Mouse (Mus musculus): ENCODE results near the gene Itgae. TPM values are rescaled to one million over a fixed set of nuclear protein-coding genes. Genes with fewer than 3 reads are reported as not detected.

Gene Itgae
- polyA plus RNA-seq, 1 experiment from 2014 or later = 0.14 TPM

- no peak for DNase-seq (ENCODE audit: low spot score)
- Histone ChIP-seq H3K9ac (ENCODE audit: low read depth, low read length) (no peak overlapping the region), H3K9me3 (replicated peaks; ENCODE audit: low read length) (no peaks in the 10 kb centered on the region), H3K36me3 (ENCODE audit: insufficient read depth, low read length) (no peaks in the 10 kb centered on the region), H3K27ac (no peak overlapping the region), H3K4me1 (replicated peaks; ENCODE audit: insufficient read depth, low read length) (no peaks in the 10 kb centered on the region), H3K4me3 (replicated peaks; ENCODE audit: low read depth, low read length) (no peak overlapping the region), H3K4me2 (ENCODE audit: low read length) (no peak overlapping the region), H3K27me3 (ENCODE audit: insufficient read depth, low read length) (0 out of 2 replicates have a peak, but pooled peaks cover 3% of the 10 kb centered on the region)
- ATAC-seq (replicated peaks; ENCODE audit: low FRiP score, low read depth) = no peak
- 68% methylated on average over 6 of the region's 6 CpGs for WGBS
- no peak for TF ChIP-seq CTCF (IDR thresholded peaks at IDR 0.05; ENCODE audit: low read depth)
Measured at GRCm38 (mm10) chr11:73155071-73155470, 64.7 kb downstream of the Itgae start.

DNA sequence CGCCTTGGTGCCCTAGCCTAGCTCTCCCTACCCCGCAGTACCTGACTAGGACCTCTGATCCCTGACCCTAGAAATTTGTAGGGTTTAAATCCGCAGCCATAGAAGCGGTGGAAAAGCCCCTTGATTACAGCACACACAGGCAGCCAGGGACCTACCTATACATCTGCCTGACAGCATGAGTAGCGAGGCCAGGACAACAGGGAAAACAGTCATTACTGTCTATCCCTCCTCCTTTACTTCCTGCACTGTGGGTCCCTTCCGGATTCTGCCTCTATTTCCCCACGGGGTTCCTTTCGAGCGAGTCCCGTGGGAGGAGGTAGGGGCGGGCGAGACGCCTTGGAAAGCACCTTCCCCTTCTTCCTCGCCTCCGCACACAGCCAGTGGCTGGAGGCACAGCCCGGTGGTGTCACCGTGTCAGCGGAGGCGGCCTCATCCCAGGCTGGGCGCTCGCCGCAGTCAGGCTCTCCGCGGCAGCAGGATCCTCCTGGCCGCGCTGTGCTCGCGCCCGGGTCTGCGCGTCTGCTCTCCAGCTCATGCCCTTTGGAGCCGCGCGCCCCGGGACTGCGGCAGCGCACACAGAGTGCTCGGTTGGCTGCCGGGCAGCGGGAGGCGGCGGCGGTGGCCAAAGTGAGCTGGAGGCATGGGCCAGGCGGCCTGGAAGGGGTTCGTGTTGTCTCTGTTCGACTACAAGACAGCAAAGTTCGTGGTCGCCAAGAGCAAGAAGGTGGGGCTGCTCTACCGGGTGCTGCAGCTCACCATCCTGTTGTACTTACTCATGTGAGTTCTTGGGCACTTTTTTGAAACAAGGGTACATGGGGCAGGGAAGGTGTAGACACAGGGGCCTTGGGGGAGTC is 69.8 kb downstream of the Itgae start, which contains the start of gene P2rx5:
P2rx5 (plus strand) TSS at position 465 of the 854 bp plus-strand sequence.
- H3K9me3 ChIP-seq (replicated peaks; ENCODE audit: low read length) = no peaks in the 10 kb centered on the region
- H3K4me1 ChIP-seq (replicated peaks; ENCODE audit: insufficient read depth, low read length) = no peaks in the 10 kb centered on the region
- peak within 1 kb of the TSS; percentile 38; the same call in 1 of the 2 replicates for H3K9ac ChIP-seq (ENCODE audit: low read depth, low read length)
- 3% methylated on average over 49 of the region's 49 CpGs for WGBS
- DNase-seq (ENCODE audit: low spot score) (peak; percentile 61), ATAC-seq (replicated peaks; ENCODE audit: low FRiP score, low read depth) (peak; percentile 81)
- peak within 1 kb of the TSS; percentile 35 for H3K4me3 ChIP-seq (replicated peaks; ENCODE audit: low read depth, low read length)
- H3K36me3 ChIP-seq (ENCODE audit: insufficient read depth, low read length) = no peaks in the 10 kb centered on the region
- H3K27me3 ChIP-seq (ENCODE audit: insufficient read depth, low read length) = peaks cover 8% of the 10 kb centered on the region; the same call in 1 of the 2 replicates
- H3K4me2 ChIP-seq (ENCODE audit: low read length) = peak within 1 kb of the TSS; percentile 85
- no peak within 1 kb of the TSS for H3K27ac ChIP-seq
- no peak for TF ChIP-seq CTCF (IDR thresholded peaks at IDR 0.05; ENCODE audit: low read depth)

- peak overlapping the region; percentile 35 for H3K4me3 ChIP-seq (replicated peaks; ENCODE audit: low read depth, low read length)
- TF ChIP-seq CTCF (IDR thresholded peaks at IDR 0.05; ENCODE audit: low read depth) = peak; percentile 42; the same call in 1 of the 2 replicates
- 16% methylated on average over 6 of the region's 6 CpGs for WGBS
- ATAC-seq (replicated peaks; ENCODE audit: low FRiP score, low read depth) (0 out of 2 replicates have a peak, but pooled peaks have one; percentile 31), DNase-seq (ENCODE audit: low spot score) (peak; percentile 49)
- H3K9me3 ChIP-seq (replicated peaks; ENCODE audit: low read length) = no peaks in the 10 kb centered on the region
- no peak overlapping the region for H3K27ac ChIP-seq
- H3K27me3 ChIP-seq (ENCODE audit: insufficient read depth, low read length) = peaks cover 8% of the 10 kb centered on the region; the same call in 1 of the 2 replicates
- no peaks in the 10 kb centered on the region for H3K36me3 ChIP-seq (ENCODE audit: insufficient read depth, low read length)
- H3K9ac ChIP-seq (ENCODE audit: low read depth, low read length) = peak overlapping the region; percentile 38; the same call in 1 of the 2 replicates
- peak overlapping the region; percentile 85 for H3K4me2 ChIP-seq (ENCODE audit: low read length)
- no peaks in the 10 kb centered on the region for H3K4me1 ChIP-seq (replicated peaks; ENCODE audit: insufficient read depth, low read length)
Measured at GRCm38 (mm10) chr11:73160811-73161200, 70.4 kb downstream of the Itgae start.

DNA sequence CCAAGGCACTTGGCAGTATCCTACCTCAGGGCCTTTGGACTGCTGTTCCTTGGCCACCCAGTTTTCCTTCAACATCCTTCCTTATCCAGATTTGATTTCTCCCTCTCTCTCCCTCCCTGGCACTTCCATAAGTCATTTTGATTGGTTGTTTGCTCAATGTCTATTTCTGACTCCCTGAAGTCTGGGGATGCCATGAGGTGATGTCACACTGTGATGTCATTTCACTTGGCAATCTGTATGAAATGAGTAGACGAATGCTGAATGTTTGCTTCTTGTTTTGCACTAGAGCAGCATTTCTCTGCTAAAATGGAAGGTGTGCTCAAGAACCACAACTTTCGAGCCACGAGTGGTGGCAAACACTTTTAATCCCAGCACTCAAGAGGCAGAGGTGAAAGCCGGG is 71.2 kb downstream of the Itgae start:
- Histone ChIP-seq H3K4me3 (replicated peaks; ENCODE audit: low read depth, low read length) (no peak overlapping the region), H3K9ac (ENCODE audit: low read depth, low read length) (no peak overlapping the region), H3K36me3 (ENCODE audit: insufficient read depth, low read length) (no peaks in the 10 kb centered on the region), H3K27ac (no peak overlapping the region), H3K4me2 (ENCODE audit: low read length) (no peak overlapping the region), H3K27me3 (ENCODE audit: insufficient read depth, low read length) (peaks cover 8% of the 10 kb centered on the region; the same call in 1 of the 2 replicates), H3K9me3 (replicated peaks; ENCODE audit: low read length) (no peaks in the 10 kb centered on the region), H3K4me1 (replicated peaks; ENCODE audit: insufficient read depth, low read length) (no peaks in the 10 kb centered on the region)
- no peak for TF ChIP-seq CTCF (IDR thresholded peaks at IDR 0.05; ENCODE audit: low read depth)
- DNase-seq (ENCODE audit: low spot score) = no peak
- ATAC-seq (replicated peaks; ENCODE audit: low FRiP score, low read depth) = no peak
- 87% methylated on average over 4 of the region's 4 CpGs for WGBS

GRCm38 (mm10) chr11:73162284-73162683 is 71.9 kb downstream of the Itgae start:
- Histone ChIP-seq H3K36me3 (ENCODE audit: insufficient read depth, low read length) (no peaks in the 10 kb centered on the region), H3K27me3 (ENCODE audit: insufficient read depth, low read length) (peaks cover 8% of the 10 kb centered on the region; the same call in 1 of the 2 replicates), H3K9ac (ENCODE audit: low read depth, low read length) (no peak overlapping the region), H3K4me1 (replicated peaks; ENCODE audit: insufficient read depth, low read length) (no peaks in the 10 kb centered on the region), H3K27ac (no peak overlapping the region), H3K4me2 (ENCODE audit: low read length) (no peak overlapping the region), H3K9me3 (replicated peaks; ENCODE audit: low read length) (no peaks in the 10 kb centered on the region), H3K4me3 (replicated peaks; ENCODE audit: low read depth, low read length) (no peak overlapping the region)
- ATAC-seq (replicated peaks; ENCODE audit: low FRiP score, low read depth) (no peak), DNase-seq (ENCODE audit: low spot score) (no peak)
- WGBS = 45% methylated on average over 5 of the region's 5 CpGs
- TF ChIP-seq CTCF (IDR thresholded peaks at IDR 0.05; ENCODE audit: low read depth) = no peak

- DNase-seq (ENCODE audit: low spot score) (no peak), ATAC-seq (replicated peaks; ENCODE audit: low FRiP score, low read depth) (no peak)
- no peaks in the 10 kb centered on the region for H3K27me3 ChIP-seq (ENCODE audit: insufficient read depth, low read length)
- H3K36me3 ChIP-seq (ENCODE audit: insufficient read depth, low read length) = no peaks in the 10 kb centered on the region
- H3K9ac ChIP-seq (ENCODE audit: low read depth, low read length) = no peak overlapping the region
- H3K4me1 ChIP-seq (replicated peaks; ENCODE audit: insufficient read depth, low read length) = 0 out of 2 replicates have a peak, but pooled peaks cover 4% of the 10 kb centered on the region
- 85% methylated on average over 8 of the region's 8 CpGs for WGBS
- TF ChIP-seq CTCF (IDR thresholded peaks at IDR 0.05; ENCODE audit: low read depth) = no peak
- H3K9me3 ChIP-seq (replicated peaks; ENCODE audit: low read length) = no peaks in the 10 kb centered on the region
- no peak overlapping the region for H3K4me2 ChIP-seq (ENCODE audit: low read length)
- H3K27ac ChIP-seq = no peak overlapping the region
- no peak overlapping the region for H3K4me3 ChIP-seq (replicated peaks; ENCODE audit: low read depth, low read length)
Measured at GRCm38 (mm10) chr11:73168071-73168470, 77.7 kb downstream of the Itgae start.
